Mouse (Mus musculus): ENCODE results near the gene Gm21663. TPM values are rescaled to one million over a fixed set of nuclear protein-coding genes. Genes with fewer than 3 reads are reported as not detected.
A peak's percentile ranks its signal among the peaks of the same experiment; 100 is the strongest.
"Not testable (repeated sequence)": the region's sequence is repeated elsewhere in the genome, so short reads cannot be mapped to it uniquely, and the experiment has no call there.

Gm21663 gene
- polyA plus RNA-seq (2015; fragmentation: Nextera tagmentation; extraction: Ambion mirVana) = not detected in 2 replicates

DNA sequence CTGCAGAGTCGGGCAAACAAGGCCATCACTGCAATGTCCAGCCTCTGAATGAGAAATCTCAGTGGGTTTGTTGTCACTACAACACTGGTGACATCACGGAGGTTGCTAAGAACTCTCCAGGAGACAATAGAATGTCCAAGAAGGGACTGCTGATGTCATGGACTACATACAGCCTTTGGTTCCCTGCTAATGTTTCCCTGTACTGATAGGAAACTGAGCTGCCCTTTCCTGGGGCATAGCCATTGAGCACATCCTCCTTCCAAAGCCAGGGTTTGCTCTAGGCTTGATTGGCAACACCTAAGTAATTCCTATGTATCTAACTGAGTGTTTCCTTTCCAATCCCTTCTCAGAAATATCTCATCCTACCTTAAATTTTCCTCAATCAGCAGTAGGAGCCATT, at the start of gene Gm21663:
Gene Gm21663, minus strand, starts transcription at position 101 of the 400 bp plus-strand sequence.
- 59% methylated on average over 2 of the region's 2 CpGs for WGBS
- not testable (repeated sequence) for H3K36me3 ChIP-seq (ENCODE audit: poor library complexity, severe bottlenecking); H3K27ac ChIP-seq; H3K4me1 ChIP-seq; H3K4me2 ChIP-seq; H3K27me3 ChIP-seq; H3K9me3 ChIP-seq (replicated peaks); H3K9ac ChIP-seq; ATAC-seq; H3K4me3 ChIP-seq

DNA sequence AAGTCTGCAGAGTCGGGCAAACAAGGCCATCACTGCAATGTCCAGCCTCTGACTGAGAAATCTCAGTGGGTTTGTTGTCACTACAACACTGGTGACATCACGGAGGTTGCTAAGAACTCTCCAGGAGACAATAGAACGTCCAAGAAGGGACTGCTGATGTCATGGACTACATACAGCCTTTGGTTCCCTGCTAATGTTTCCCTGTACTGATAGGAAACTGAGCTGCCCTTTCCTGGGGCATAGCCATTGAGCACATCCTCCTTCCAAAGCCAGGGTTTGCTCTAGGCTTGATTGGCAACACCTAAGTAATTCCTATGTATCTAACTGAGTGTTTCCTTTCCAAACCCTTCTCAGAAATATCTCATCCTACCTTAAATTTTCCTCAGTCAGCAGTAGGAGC, 46.4 kb upstream of the Gm21663 start, which contains the start of gene Gm21698:
Gene Gm21698, minus strand, starts transcription at position 101 of the 400 bp plus-strand sequence.
- not testable (repeated sequence) for H3K4me2 ChIP-seq; ATAC-seq; H3K27me3 ChIP-seq; H3K36me3 ChIP-seq (ENCODE audit: poor library complexity, severe bottlenecking); H3K4me1 ChIP-seq; H3K9ac ChIP-seq; H3K9me3 ChIP-seq (replicated peaks); H3K4me3 ChIP-seq; H3K27ac ChIP-seq
- no CpG with 5 or more reads among the region's 3 CpGs for WGBS

DNA sequence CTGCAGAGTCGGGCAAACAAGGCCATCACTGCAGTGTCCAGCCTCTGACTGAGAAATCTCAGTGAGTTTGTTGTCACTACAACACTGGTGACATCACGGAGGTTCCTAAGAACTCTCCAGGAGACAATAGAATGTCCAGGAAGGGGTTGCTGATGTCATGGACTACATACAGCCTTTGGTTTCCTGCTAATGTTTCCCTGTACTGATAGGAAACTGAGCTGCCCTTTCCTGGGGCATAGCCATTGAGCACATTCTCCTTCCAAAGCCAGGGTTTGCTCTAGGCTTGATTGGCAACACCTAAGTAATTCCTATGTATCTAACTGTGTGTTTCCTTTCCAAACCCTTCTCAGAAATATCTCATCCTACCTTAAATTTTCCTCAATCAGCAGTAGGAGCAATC, 30.4 kb upstream of the Gm21663 start, which contains the start of gene Gm21680:
Gene Gm21680, minus strand, starts transcription at position 101 of the 400 bp plus-strand sequence.
- H3K4me2 ChIP-seq; ATAC-seq; H3K4me1 ChIP-seq; H3K9ac ChIP-seq; H3K27me3 ChIP-seq; H3K9me3 ChIP-seq (replicated peaks); H3K4me3 ChIP-seq; H3K36me3 ChIP-seq (ENCODE audit: poor library complexity, severe bottlenecking); H3K27ac ChIP-seq: not testable (repeated sequence)
- no CpG with 5 or more reads among the region's 2 CpGs for WGBS

DNA sequence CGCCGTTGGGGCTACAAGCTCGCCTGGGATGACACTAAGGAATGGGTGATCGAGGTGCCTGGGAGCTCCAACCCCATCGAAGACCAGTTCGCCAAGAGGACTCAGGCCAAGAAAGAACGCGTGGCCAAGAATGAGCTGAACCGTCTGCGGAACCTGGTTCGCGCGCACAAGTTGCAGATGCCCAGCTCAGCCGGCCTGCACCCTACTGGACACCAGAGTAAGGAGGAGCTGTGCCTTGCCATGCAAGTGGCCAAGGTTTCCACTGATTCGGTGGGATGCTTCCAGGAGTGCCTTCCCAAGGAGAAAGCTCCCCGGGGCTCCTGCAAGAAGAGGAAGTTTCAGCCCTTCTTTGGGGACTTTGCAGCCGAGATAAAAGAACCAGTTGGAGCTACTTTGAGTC, 14.9 kb upstream of the Gm21663 start:
- not testable (repeated sequence) for H3K4me1 ChIP-seq; H3K27me3 ChIP-seq; H3K27ac ChIP-seq; H3K9me3 ChIP-seq (replicated peaks); H3K4me3 ChIP-seq; H3K9ac ChIP-seq; H3K36me3 ChIP-seq (ENCODE audit: poor library complexity, severe bottlenecking)
- peak; percentile 33; the same call in 1 of the 2 replicates for ATAC-seq
- 67% methylated on average over 17 of the region's 17 CpGs for WGBS
- H3K4me2 ChIP-seq = peak overlapping the region; percentile 46

DNA sequence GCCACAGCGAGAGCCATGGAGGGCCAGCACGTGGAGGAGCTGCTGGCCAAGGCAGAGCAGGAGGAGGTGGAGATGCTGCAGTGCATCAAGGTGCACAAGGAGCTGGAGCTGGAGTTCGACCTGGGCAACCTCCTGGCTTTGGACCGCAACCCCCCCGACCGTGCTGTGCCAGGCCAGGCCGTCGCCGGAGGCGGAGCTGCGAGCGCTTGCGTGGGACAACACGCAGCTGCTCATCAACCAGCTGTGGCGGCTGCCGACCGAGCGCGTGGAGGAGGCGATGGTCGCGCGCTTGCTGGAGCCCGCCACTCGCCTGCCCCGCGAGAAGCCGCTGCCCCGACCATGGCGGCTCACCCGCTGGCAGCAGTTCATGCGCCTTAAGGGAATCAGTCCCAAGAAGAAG, 14.4 kb upstream of the Gm21663 start:
- peak overlapping the region; percentile 15; the same call in 1 of the 2 replicates for H3K4me3 ChIP-seq
- 33% methylated on average over 32 of the region's 32 CpGs for WGBS
- not testable (repeated sequence) for H3K36me3 ChIP-seq (ENCODE audit: poor library complexity, severe bottlenecking); H3K4me1 ChIP-seq; H3K9ac ChIP-seq; H3K9me3 ChIP-seq (replicated peaks); H3K27me3 ChIP-seq; H3K27ac ChIP-seq
- peak overlapping the region; percentile 46 for H3K4me2 ChIP-seq
- ATAC-seq = peak; percentile 66

DNA sequence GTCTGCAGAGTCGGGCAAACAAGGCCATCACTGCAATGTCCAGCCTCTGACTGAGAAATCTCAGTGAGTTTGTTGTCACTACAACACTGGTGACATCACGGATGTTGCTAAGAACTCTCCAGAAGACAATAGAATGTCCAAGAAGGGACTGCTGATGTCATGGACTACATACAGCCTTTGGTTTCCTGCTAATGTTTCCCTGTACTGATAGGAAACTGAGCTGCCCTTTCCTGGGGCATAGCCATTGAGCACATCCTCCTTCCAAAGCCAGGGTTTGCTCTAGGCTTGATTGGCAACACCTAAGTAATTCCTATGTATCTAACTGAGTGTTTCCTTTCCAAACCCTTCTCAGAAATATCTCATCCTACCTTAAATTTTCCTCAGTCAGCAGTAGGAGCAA, 12.1 kb upstream of the Gm21663 start, which contains the start of gene Gm21671:
Gene Gm21671, minus strand, starts transcription at position 101 of the 400 bp plus-strand sequence.
- H3K4me2 ChIP-seq; H3K4me1 ChIP-seq; H3K9ac ChIP-seq; H3K36me3 ChIP-seq (ENCODE audit: poor library complexity, severe bottlenecking); H3K9me3 ChIP-seq (replicated peaks); H3K4me3 ChIP-seq; H3K27ac ChIP-seq; H3K27me3 ChIP-seq; ATAC-seq: not testable (repeated sequence)
- WGBS = 83% methylated on average over 2 of the region's 2 CpGs

DNA sequence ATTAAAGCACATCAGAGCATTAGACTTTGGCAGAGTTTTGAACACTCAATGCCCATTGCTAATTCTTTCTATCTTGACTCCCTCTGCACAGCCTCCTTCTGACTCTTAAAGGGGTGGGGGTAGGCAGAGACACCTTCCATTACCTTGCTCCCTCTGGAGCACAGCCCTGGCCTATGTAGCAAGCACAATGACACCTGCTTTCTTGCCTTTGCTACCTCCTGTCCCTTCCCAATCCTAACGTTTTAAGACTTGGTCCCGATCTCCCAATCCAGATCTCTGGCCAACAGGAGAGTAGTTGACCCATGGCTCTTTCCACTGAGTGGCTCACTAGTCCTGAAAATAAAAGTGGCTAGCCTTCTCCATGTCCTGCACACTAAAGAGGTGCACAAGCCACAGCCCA, 3.2 kb upstream of the Gm21663 start:
- not testable (repeated sequence) for H3K36me3 ChIP-seq (ENCODE audit: poor library complexity, severe bottlenecking); H3K4me1 ChIP-seq; H3K27me3 ChIP-seq; ATAC-seq; H3K9ac ChIP-seq; H3K27ac ChIP-seq; H3K4me3 ChIP-seq; H3K4me2 ChIP-seq; H3K9me3 ChIP-seq (replicated peaks)
- WGBS = 83% methylated on average over 2 of the region's 2 CpGs

DNA sequence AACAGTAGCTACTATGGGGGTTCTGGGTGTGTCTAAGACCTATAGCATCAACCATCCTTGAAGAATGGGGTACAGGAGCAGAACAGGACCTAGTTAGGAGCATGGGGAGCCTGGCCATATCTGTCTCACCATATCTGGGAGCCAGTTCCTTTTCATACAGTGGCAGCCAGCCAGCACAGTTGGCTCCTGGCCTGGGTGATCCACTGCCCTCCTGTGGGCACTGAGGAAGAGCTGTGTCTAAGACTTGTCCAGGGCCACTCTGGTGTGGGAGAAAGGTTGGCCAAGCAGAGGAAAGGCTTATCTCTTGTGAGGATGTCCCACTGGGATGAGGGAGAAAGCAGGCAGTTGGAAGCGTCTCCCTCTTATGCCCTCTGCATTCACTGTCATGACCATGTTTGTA, 50.9 kb downstream of the Gm21663 start:
- no peaks in the 10 kb centered on the region for H3K9me3 ChIP-seq (replicated peaks)
- H3K27me3 ChIP-seq = no peaks in the 10 kb centered on the region
- H3K27ac ChIP-seq = no peak overlapping the region
- 100% methylated on average over 1 of the region's 1 CpGs for WGBS
- H3K4me2 ChIP-seq = no peak overlapping the region
- no peak overlapping the region for H3K4me3 ChIP-seq
- 0 out of 2 replicates have a peak, but pooled peaks cover 7% of the 10 kb centered on the region for H3K4me1 ChIP-seq
- H3K9ac ChIP-seq = no peak overlapping the region
- H3K36me3 ChIP-seq (ENCODE audit: poor library complexity, severe bottlenecking) = no peaks in the 10 kb centered on the region
- ATAC-seq = no peak

DNA sequence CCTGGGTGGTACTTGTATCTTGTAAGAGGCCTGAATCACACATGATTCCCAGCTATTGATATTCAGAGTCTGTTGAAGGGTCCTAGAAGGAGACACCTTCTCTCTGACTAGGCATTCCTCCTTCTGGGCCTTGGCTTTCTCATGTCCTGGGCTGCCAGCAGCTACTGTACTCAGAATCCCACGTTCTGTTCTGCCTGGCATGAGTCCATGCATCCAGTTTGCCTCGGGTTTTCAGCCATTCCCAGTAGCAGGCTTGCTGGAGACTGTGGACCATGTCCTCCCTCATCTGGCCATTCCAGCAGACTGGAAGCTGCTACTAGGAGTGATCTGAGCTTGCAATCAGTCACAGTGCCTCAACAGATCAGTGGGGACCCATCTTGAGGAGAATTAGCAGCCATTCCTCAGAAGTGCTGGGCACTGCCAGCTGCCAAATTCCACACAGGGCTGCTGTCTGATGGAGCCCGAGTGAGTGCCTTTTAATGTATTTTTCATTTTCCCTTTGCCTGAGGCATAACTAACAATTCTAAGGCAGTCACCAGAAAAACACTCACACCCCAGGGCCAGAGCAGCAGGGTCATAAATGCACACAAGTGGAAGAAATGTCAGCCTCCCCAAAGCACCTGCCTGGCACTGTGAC, 52.3 kb downstream of the Gm21663 start:
- Histone ChIP-seq H3K9me3 (replicated peaks) (peaks cover 11% of the 10 kb centered on the region), H3K27ac (peak overlapping the region; percentile 14; the same call in 1 of the 2 replicates), H3K27me3 (no peaks in the 10 kb centered on the region), H3K4me3 (no peak overlapping the region), H3K9ac (no peak overlapping the region), H3K36me3 (ENCODE audit: poor library complexity, severe bottlenecking) (no peaks in the 10 kb centered on the region), H3K4me2 (no peak overlapping the region), H3K4me1 (0 out of 2 replicates have a peak, but pooled peaks cover 7% of the 10 kb centered on the region)
- 0 out of 2 replicates have a peak, but pooled peaks have one; percentile 8 for ATAC-seq
- WGBS = 53% methylated on average over 3 of the region's 3 CpGs

DNA sequence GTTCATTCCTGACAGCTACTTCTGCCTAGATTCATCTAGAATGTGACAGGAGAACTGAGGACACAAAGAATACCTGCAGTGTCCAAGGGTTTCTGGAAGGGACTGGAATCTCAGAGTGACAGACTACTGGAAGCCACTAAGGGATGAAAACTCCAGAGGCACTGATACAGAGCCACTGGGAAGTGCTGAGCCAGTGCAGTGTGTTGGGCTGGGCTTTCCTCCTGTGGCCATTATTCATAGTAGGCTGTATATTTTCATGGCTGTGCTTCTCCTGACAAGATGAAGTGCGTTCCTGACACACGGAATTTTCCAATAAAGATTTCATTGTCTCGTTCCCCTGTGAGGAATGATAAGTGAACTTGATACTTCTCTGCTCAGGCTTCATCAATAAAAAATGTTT, 55.5 kb downstream of the Gm21663 start:
- no peaks in the 10 kb centered on the region for H3K36me3 ChIP-seq (ENCODE audit: poor library complexity, severe bottlenecking)
- H3K27me3 ChIP-seq = no peaks in the 10 kb centered on the region
- no peak overlapping the region for H3K4me3 ChIP-seq
- no peak overlapping the region for H3K27ac ChIP-seq
- H3K9me3 ChIP-seq (replicated peaks) = peaks cover 13% of the 10 kb centered on the region
- no peak overlapping the region for H3K4me2 ChIP-seq
- ATAC-seq = no peak
- no peaks in the 10 kb centered on the region for H3K4me1 ChIP-seq
- WGBS = 86% methylated on average over 3 of the region's 3 CpGs
- no peak overlapping the region for H3K9ac ChIP-seq

Data from forebrain, embryonic 13.5 days (tissue).